Mouse (Mus musculus): ENCODE results near the gene Wipi2. TPM values are rescaled to one million over a fixed set of nuclear protein-coding genes. Genes with fewer than 3 reads are reported as not detected.

The Wipi2 gene
- polyA plus RNA-seq, 1 experiment from 2014 or later: 66.4 TPM

DNA sequence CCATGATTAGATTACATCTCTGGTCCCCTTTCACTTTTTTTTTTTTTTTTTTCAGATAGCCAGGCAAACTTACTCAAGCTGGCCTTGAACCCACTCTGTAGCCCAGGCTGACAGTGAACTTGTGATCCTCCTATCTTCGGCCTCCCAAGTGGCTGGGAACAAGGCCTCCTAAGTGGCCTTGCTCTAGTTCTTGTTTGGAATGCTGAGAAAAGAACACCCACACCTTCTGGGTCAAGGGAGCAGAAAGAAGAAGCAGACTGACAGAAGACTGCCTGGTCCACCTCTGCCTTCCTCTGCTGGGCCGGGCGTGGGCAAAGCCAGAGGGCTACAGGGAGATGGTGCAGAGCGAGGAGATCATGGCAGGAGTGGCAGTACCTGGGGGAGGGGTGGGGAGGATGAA is 17.1 kb upstream of the Wipi2 start:
- H3K4me3 ChIP-seq: no peak overlapping the region
- DNase-seq (ENCODE audit: low spot score): no peak
- no peak overlapping the region for H3K27ac ChIP-seq (replicated peaks)
- H3K36me3 ChIP-seq (replicated peaks): no peaks in the 10 kb centered on the region
- peaks cover 45% of the 10 kb centered on the region for H3K27me3 ChIP-seq (replicated peaks; ENCODE audit: low read depth, poor library complexity, severe bottlenecking)
- 0 out of 2 replicates have a peak, but pooled peaks cover 2% of the 10 kb centered on the region for H3K9me3 ChIP-seq
- peaks cover 11% of the 10 kb centered on the region for H3K4me1 ChIP-seq
- WGBS: 86% methylated on average over 4 of the region's 4 CpGs

DNA sequence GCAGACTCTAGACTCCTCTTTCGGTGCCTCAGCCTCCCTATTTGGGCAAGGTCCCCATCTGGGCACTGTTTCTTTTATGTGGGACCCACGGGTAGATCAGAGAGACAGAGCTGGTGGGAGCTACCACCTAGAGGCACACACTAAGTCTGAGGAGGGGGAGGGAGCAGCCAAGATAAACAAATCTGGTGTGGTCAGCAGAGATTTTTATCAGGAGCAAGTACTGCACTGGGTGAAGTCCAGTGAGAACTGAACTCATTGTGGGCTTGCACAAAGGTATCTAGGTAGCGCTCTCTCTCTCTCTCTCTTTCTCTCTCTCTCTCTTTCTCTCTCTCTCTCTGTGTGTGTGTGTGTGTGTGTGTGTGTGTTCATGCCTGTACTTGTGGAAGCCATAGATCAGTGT is 13.0 kb upstream of the Wipi2 start:
- 73% methylated on average over 3 of the region's 3 CpGs for WGBS
- DNase-seq (ENCODE audit: low spot score): no peak

DNA sequence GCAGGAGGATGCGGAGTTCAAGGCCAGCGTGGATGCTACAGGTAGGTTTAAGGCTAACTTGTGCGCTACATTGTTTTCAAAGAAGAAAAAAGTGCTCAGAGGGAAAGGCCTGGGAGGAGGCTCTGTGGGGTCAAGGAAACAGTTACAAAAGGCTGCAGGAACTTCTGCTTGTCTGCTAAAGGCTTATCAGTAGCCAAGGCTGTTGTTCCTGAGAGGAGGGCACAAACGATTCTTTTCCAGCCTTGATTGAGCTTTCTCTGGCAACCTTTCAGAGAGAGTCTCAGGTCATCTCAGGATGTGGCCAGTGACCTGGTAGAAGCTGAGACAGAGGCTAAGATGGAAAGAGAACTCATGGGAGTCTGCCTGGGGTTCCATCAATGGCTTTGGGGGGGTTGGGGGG is 11.9 kb upstream of the Wipi2 start:
- H3K27ac ChIP-seq (replicated peaks): no peak overlapping the region
- no peaks in the 10 kb centered on the region; the same call in 1 of the 2 replicates for H3K27me3 ChIP-seq (replicated peaks; ENCODE audit: low read depth, poor library complexity, severe bottlenecking)
- no peaks in the 10 kb centered on the region for H3K4me1 ChIP-seq
- 88% methylated on average over 4 of the region's 4 CpGs for WGBS
- H3K9me3 ChIP-seq: 0 out of 2 replicates have a peak, but pooled peaks cover 2% of the 10 kb centered on the region
- DNase-seq (ENCODE audit: low spot score): no peak
- no peaks in the 10 kb centered on the region for H3K36me3 ChIP-seq (replicated peaks)
- H3K4me3 ChIP-seq: no peak overlapping the region

More for the DNA sequence above, 13.0 kb upstream of the Wipi2 start:
- H3K4me3 ChIP-seq: no peak overlapping the region
- peaks cover 9% of the 10 kb centered on the region for H3K27me3 ChIP-seq (replicated peaks; ENCODE audit: low read depth, poor library complexity, severe bottlenecking)
- no peaks in the 10 kb centered on the region for H3K4me1 ChIP-seq
- no peak overlapping the region for H3K27ac ChIP-seq (replicated peaks)
- 0 out of 2 replicates have a peak, but pooled peaks cover 2% of the 10 kb centered on the region for H3K9me3 ChIP-seq
- no peaks in the 10 kb centered on the region for H3K36me3 ChIP-seq (replicated peaks)

DNA sequence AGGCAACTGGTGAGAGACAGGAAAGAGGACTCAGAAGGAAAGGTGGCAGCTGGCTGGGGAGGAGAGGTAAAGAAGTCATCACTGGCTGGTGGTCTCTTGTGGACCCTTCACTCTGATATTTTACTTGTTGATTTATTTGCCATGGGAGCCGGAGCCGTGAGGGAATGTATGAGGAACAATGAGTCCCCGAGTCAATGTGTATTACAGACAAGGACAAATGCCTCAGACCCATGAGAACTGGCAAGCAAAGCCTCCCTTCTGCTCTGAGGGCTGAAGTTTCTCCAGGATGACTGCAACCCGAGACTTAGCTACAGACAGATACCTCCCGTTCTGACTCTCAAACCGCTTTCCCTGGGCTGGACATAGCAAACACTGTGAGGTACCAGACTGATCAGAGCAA is 11.2 kb upstream of the Wipi2 start:
- H3K27ac ChIP-seq (replicated peaks): no peak overlapping the region
- H3K9me3 ChIP-seq: 0 out of 2 replicates have a peak, but pooled peaks cover 2% of the 10 kb centered on the region
- no peaks in the 10 kb centered on the region for H3K36me3 ChIP-seq (replicated peaks)
- no peaks in the 10 kb centered on the region; the same call in 1 of the 2 replicates for H3K27me3 ChIP-seq (replicated peaks; ENCODE audit: low read depth, poor library complexity, severe bottlenecking)
- WGBS: 77% methylated on average over 6 of the region's 6 CpGs
- no peaks in the 10 kb centered on the region for H3K4me1 ChIP-seq
- DNase-seq (ENCODE audit: low spot score): no peak
- no peak overlapping the region for H3K4me3 ChIP-seq

DNA sequence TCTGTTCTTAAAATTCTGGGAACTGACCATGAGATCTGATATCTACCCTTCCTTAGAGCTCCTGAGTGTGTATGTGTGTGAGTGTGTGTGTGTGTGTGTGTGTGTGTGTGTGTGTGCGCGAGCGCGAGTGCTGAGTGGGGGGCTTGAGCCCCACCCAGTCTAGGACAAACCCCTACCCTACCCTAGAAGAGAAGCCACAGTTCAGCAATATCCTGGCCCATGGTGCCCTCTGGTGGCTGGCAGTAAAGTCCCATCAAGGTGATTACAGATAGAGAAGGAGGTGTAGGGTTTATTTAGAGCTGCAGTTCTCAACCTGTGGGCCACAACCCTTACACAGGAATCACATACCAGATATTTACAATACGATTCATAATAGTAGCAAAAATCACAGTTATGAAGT is 7.6 kb upstream of the Wipi2 start:
- H3K27ac ChIP-seq (replicated peaks): no peak overlapping the region
- WGBS: 24% methylated on average over 5 of the region's 5 CpGs
- no peaks in the 10 kb centered on the region; the same call in 1 of the 2 replicates for H3K27me3 ChIP-seq (replicated peaks; ENCODE audit: low read depth, poor library complexity, severe bottlenecking)

DNA sequence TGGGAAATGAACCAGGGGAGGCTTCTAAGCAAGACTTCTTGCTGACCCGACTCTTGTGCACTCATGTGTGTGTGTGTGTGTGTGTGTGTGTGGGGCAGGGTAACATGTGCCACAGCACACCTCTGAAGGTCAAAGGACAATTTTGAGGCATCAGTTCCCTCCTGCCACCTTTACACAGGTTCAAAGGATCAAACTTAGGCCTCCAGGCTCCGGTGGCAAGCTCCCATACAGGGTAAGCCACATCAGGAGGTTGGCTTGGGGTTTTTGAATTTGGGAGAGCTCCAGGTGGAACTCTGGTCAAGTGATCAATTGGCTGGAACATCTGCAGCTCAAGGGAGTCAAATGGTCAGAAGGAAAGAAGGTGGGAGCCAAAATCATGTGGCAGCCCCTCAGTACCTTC is 6.1 kb upstream of the Wipi2 start:
- no peaks in the 10 kb centered on the region for H3K9me3 ChIP-seq
- H3K27me3 ChIP-seq (replicated peaks; ENCODE audit: low read depth, poor library complexity, severe bottlenecking): no peaks in the 10 kb centered on the region
- H3K4me1 ChIP-seq: no peaks in the 10 kb centered on the region
- H3K27ac ChIP-seq (replicated peaks): no peak overlapping the region
- H3K4me3 ChIP-seq: no peak overlapping the region
- no peaks in the 10 kb centered on the region for H3K36me3 ChIP-seq (replicated peaks)
- no peak for DNase-seq (ENCODE audit: low spot score)
- 66% methylated on average over 2 of the region's 2 CpGs for WGBS

More for the DNA sequence above, 7.6 kb upstream of the Wipi2 start:
- Histone ChIP-seq H3K4me1 (no peaks in the 10 kb centered on the region), H3K4me3 (no peak overlapping the region), H3K9me3 (no peaks in the 10 kb centered on the region), H3K36me3 (replicated peaks) (no peaks in the 10 kb centered on the region)
- peak; percentile 67 for DNase-seq (ENCODE audit: low spot score)

DNA sequence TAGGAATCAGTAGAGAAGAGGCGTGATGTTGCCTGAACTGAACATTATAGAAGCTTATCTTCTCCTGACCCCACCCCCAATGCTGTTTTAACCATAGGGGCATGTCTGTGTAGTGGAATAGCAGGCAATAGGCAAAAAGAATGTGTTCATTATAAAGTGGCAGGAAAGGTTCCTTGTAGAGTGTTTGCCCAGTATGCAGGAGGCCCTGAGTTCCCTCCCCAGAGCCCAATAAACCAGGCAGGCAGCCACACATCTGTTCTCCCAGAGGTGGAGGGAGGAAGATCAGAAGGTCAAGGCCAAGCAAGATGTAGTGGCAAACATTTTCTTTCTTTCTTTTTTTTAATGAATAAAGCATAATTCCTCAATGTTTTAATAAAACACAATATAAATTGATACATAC is 5.4 kb upstream of the Wipi2 start:
- Histone ChIP-seq H3K4me3 (no peak overlapping the region), H3K27me3 (replicated peaks; ENCODE audit: low read depth, poor library complexity, severe bottlenecking) (no peaks in the 10 kb centered on the region)
- 75% methylated on average over 1 of the region's 1 CpGs for WGBS

DNA sequence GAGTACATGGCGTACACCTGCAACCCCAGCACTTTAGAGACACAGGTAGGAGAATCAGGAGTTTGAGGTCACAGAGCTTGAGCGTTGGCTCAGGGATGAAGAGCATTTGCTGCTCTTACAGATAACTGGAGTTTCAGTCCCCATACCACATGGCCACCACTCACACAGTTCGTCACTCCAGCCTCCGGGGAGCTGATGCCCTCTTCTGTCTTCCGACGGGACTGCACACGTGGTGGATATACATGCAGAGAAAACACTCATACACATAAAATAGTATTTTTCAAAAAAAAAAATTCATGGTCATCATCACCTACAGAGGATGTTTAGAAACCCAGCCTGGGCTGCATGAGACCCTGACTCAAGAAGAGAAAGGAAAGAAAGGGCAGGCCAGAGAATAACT is 4.4 kb upstream of the Wipi2 start:
- H3K27me3 ChIP-seq (replicated peaks; ENCODE audit: low read depth, poor library complexity, severe bottlenecking): no peaks in the 10 kb centered on the region
- H3K27ac ChIP-seq (replicated peaks): no peak overlapping the region
- no peak overlapping the region for H3K4me3 ChIP-seq
- DNase-seq (ENCODE audit: low spot score): no peak
- no peaks in the 10 kb centered on the region for H3K36me3 ChIP-seq (replicated peaks)
- peaks cover 3% of the 10 kb centered on the region; the same call in 1 of the 2 replicates for H3K4me1 ChIP-seq
- WGBS: 88% methylated on average over 7 of the region's 7 CpGs
- H3K9me3 ChIP-seq: no peaks in the 10 kb centered on the region

More for the DNA sequence above, 5.4 kb upstream of the Wipi2 start:
- no peaks in the 10 kb centered on the region for H3K36me3 ChIP-seq (replicated peaks)
- H3K27ac ChIP-seq (replicated peaks): no peak overlapping the region
- no peaks in the 10 kb centered on the region for H3K4me1 ChIP-seq
- no peak for DNase-seq (ENCODE audit: low spot score)
- H3K9me3 ChIP-seq: no peaks in the 10 kb centered on the region

DNA sequence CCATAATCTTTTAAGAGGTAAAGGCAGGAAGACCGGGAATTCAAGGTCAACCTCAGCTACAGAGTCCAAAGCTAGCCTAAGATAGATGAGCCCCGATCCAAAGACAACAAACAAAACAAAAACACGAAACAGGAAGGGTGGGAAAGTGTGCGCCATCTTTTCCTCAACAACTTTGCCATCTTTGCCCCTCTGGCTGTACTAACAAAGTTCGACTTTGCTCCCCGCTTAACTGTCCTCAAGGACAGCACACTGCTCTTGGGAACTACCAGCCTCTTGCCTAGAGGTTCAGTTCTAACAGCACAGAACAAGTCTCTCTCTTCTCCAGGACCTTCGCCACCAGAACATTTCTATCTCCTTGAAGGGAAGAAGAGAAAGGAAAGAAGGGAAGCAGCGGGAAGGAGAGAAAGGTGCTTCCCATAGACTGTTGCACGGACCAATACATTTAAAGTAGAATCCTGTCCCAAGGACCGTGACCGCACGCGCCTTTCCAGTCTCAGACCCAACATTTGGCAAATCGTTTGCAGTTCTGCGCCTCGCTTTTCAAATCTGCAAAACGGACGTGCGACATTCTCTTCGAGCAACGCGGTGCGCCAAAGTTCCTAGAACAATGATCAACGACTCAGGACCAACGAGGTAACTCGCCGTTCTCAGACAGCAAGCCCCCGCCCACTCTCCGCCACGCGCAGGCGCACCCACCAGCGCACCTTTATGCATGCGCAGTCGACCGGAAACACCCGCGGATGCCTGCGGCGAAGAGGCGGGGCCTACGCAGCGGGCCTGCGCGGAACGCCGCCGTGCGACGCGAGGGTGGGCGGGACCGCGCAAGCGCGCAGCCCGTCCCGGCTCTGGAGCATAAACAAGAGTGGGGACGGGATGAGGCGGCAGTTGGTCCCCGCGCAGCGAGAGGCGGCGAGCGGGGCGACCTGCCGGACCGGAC is 1.5 kb downstream of the Wipi2 start:
- WGBS: under 1% methylated on average over 69 of the region's 69 CpGs
- Histone ChIP-seq H3K4me1 (peaks cover 20% of the 10 kb centered on the region), H3K4me3 (peak overlapping the region; percentile 100), H3K36me3 (replicated peaks) (peaks cover 32% of the 10 kb centered on the region), H3K27me3 (replicated peaks; ENCODE audit: low read depth, poor library complexity, severe bottlenecking) (no peaks in the 10 kb centered on the region), H3K27ac (replicated peaks) (peak overlapping the region; percentile 95), H3K9me3 (no peaks in the 10 kb centered on the region)
- DNase-seq (ENCODE audit: low spot score): peak; percentile 99

DNA sequence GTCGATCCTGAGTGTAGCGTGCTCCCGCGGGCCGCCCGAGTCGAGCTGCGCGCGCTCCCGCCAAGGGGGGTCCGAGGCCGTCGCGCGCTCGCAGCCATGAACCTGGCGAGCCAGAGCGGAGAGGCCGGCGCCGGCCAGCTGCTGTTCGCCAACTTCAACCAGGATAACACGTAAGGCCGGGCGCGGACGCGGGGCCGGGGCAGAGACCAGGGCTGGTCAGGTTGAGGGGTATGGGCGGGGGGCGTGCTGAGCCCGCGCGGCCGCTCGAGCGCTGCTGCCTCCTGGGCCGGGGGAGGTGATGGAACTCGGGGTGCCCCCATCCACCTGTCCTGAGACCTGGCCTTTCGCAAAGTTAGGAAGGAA is 2.1 kb downstream of the Wipi2 start:
- H3K4me3 ChIP-seq: peak overlapping the region; percentile 100
- peak overlapping the region; percentile 95 for H3K27ac ChIP-seq (replicated peaks)
- no peaks in the 10 kb centered on the region for H3K27me3 ChIP-seq (replicated peaks; ENCODE audit: low read depth, poor library complexity, severe bottlenecking)
- peaks cover 20% of the 10 kb centered on the region for H3K4me1 ChIP-seq
- WGBS: under 1% methylated on average over 41 of the region's 41 CpGs
- H3K9me3 ChIP-seq: no peaks in the 10 kb centered on the region
- DNase-seq (ENCODE audit: low spot score): no peak
- H3K36me3 ChIP-seq (replicated peaks): peaks cover 39% of the 10 kb centered on the region

DNA sequence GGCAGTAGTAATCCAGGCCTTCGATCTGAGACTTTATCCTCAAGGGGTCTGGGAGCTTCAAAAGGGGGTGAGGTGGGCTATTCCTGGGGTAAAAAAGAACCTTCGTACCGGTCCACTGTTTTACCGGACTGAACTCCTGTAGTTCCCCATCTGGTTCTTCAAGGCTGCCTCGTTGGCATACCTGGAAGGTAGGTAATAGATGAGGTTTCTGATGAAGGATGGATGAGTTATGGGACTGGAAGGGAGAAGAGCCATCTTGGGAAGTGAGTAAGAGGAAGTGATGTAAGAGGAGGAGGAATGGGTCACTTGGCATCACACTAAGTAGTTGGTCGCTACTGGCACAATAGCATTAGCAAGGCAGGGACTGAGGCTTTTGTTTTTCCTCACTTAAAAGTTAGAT is 2.7 kb downstream of the Wipi2 start:
- Histone ChIP-seq H3K27ac (replicated peaks) (peak overlapping the region; percentile 95), H3K27me3 (replicated peaks; ENCODE audit: low read depth, poor library complexity, severe bottlenecking) (no peaks in the 10 kb centered on the region), H3K36me3 (replicated peaks) (peaks cover 44% of the 10 kb centered on the region), H3K4me3 (peak overlapping the region; percentile 100), H3K9me3 (no peaks in the 10 kb centered on the region), H3K4me1 (peaks cover 20% of the 10 kb centered on the region)
- DNase-seq (ENCODE audit: low spot score): no peak
- WGBS: 10% methylated on average over 6 of the region's 6 CpGs

DNA sequence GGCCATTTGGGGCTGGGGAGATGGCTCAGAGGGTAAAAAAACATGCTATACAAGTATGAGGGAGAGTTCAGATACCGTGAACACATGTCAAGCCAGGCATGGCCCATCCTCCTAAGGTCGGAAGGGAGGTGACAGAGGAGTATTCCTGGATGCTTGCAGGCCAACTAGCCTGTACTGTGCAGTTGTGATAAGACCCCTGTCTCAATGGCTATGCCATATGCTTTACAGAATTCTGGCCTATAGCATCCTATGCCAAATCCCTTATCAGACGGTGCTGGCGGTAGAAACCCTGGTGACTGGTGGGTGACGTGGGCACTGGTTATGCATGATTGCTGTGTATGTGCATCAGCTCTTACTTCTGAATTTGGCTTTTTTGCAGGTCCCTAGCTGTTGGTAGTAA is 10.3 kb downstream of the Wipi2 start:
- DNase-seq (ENCODE audit: low spot score): no peak
- Histone ChIP-seq H3K27me3 (replicated peaks; ENCODE audit: low read depth, poor library complexity, severe bottlenecking) (no peaks in the 10 kb centered on the region), H3K36me3 (replicated peaks) (peaks cover 99% of the 10 kb centered on the region), H3K4me3 (no peak overlapping the region), H3K9me3 (no peaks in the 10 kb centered on the region), H3K27ac (replicated peaks) (no peak overlapping the region), H3K4me1 (no peaks in the 10 kb centered on the region)
- WGBS: 94% methylated on average over 5 of the region's 5 CpGs

DNA sequence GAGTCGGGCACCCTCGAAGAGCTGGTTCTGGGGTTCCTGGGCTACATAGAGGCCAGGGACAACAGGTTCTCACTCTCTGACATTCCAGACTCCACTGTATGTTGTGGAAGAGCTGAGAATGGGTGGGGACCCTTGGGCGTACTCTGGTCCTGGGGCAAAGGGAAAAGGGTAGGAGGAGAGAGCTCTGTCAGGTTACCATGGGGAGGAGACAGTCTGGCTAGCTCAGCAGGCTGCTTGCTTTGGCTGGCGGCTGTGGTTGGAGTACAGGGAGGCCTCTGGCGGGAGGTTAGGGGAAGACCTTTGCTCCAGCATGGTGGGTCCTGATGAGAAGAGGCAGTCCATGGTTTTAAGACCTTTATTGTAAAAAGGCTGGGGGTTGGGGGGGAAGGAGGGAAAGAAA is 12.6 kb downstream of the Wipi2 start:
- no peak for DNase-seq (ENCODE audit: low spot score)
- no peak overlapping the region for H3K27ac ChIP-seq (replicated peaks)
- 89% methylated on average over 5 of the region's 5 CpGs for WGBS
- H3K27me3 ChIP-seq (replicated peaks; ENCODE audit: low read depth, poor library complexity, severe bottlenecking): no peaks in the 10 kb centered on the region
- H3K4me3 ChIP-seq: no peak overlapping the region
- no peaks in the 10 kb centered on the region for H3K9me3 ChIP-seq
- H3K4me1 ChIP-seq: no peaks in the 10 kb centered on the region
- peaks cover 98% of the 10 kb centered on the region for H3K36me3 ChIP-seq (replicated peaks)

All from embryonic facial prominence, embryonic 10.5 days (tissue).